Mouse (Mus musculus): Measurements from ENCODE around the gene Ncs1.

DNA sequence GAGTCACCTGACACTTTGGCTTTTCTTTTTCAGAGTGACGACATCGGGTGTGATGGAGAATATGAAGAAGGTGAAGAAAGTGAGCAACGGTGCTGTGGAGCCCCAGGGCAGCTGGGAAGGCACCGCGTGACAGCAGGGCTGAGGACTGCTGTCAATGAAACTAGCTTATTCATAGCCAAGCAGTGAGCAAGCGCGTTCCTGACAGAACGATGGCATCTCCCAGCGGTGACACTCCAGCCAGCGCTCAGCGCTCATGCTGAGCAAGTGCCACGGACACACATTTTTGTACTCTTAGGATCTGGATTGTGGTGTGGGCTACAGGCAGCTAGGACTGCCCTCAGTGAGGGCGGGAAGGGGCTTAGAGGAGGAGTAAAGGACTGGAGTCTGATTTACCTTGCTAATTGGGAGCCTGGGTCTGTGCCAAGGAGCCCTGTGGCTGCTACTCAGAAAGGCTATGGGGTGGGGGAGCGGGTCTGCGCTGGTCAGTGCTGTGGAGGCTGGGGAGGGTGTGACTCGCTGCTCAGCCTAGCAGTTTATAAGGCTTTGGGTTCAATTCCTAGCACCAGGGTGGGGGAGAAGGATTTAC, 31.3 kb upstream of the Ncs1 start:
- TF ChIP-seq POLR2A (IDR thresholded peaks at IDR 0.05; ENCODE audit: control insufficient read depth, low read depth, low read length), result no peak
- TF ChIP-seq CTCF (IDR thresholded peaks at IDR 0.05; ENCODE audit: control insufficient read depth, insufficient read depth, insufficient replicate concordance, low read depth, low read length), result no peak

Measured in testis, adult 2 months (tissue).